ENCODE assay signal across 14 mouse cellular contexts in genomic region chr9:51735180-51736034, GRCm38 (mm10). TPM values are rescaled to one million over a fixed set of nuclear protein-coding genes. Genes with fewer than 3 reads are reported as not detected.
DNase-seq lines count a peak whose midpoint lies in the region; ATAC-seq and TF ChIP-seq lines count a peak whose summit lies in the region.
"Had no signal": no experiment of that assay in that cellular context is flagged by ENCODE, and none has a peak within 500 bp of the region (broad histone marks: within the 10 kb centered on the region; RNA-seq: fewer than 3 reads in every experiment).

No protein-coding gene starts in this region.

- H3K79me2 ChIP-seq in liver, adult 2 months (ENCODE audit: control insufficient read depth, insufficient read depth, low read length) = no peaks in the 10 kb centered on the region

- no peak overlapping the region for H3K4me2 ChIP-seq in lung, postnatal 0 days (replicated peaks; ENCODE audit: low read depth, low read length)
- H3K4me2 ChIP-seq in forebrain, postnatal 0 days (ENCODE audit: low read depth) = no peak overlapping the region
- H3K4me2 ChIP-seq in neural tube, embryonic 12.5 days (replicated peaks) = no peak overlapping the region
- H3K4me2 ChIP-seq: heart, embryonic 13.5 days; limb, embryonic 13.5 days had no signal

- H3K36me3 ChIP-seq in lung, postnatal 0 days (ENCODE audit: insufficient read depth, low read length) = no peaks in the 10 kb centered on the region
- H3K36me3 ChIP-seq in forebrain, postnatal 0 days (ENCODE audit: insufficient read depth) = no peaks in the 10 kb centered on the region
- H3K36me3 ChIP-seq in liver, adult 2 months (ENCODE audit: control insufficient read depth, insufficient read depth, low read length) = no peaks in the 10 kb centered on the region
- H3K36me3 ChIP-seq in neural tube, embryonic 12.5 days = no peaks in the 10 kb centered on the region
- H3K36me3 ChIP-seq: heart, embryonic 13.5 days; limb, embryonic 13.5 days had no signal

- no peaks in the 10 kb centered on the region for H3K9me3 ChIP-seq in lung, postnatal 0 days (ENCODE audit: low read length)
- H3K9me3 ChIP-seq in forebrain, postnatal 0 days (ENCODE audit: low read length) = no peaks in the 10 kb centered on the region
- no peaks in the 10 kb centered on the region for H3K9me3 ChIP-seq in neural tube, embryonic 12.5 days
- H3K9me3 ChIP-seq: heart, embryonic 13.5 days; limb, embryonic 13.5 days had no signal

- no peak overlapping the region for H3K9ac ChIP-seq in lung, postnatal 0 days (replicated peaks; ENCODE audit: low read depth)
- H3K9ac ChIP-seq in forebrain, postnatal 0 days = no peak overlapping the region
- H3K9ac ChIP-seq in liver, adult 2 months (ENCODE audit: low read depth, low read length) = no peak overlapping the region; the same call in 1 of the 2 replicates
- H3K9ac ChIP-seq in neural tube, embryonic 12.5 days = no peak overlapping the region
- H3K9ac ChIP-seq: heart, embryonic 13.5 days; limb, embryonic 13.5 days had no signal

- no peak overlapping the region for H3K27ac ChIP-seq in lung, postnatal 0 days (ENCODE audit: low read length)
- H3K27ac ChIP-seq in forebrain, postnatal 0 days (ENCODE audit: low read depth, low read length) = peak overlapping the region; percentile 15
- H3K27ac ChIP-seq in liver, adult 2 months (replicated peaks; ENCODE audit: insufficient read depth, low read depth, low read length) = peak overlapping the region; percentile 96
- no peak overlapping the region for H3K27ac ChIP-seq in neural tube, embryonic 12.5 days
- H3K27ac ChIP-seq in gastrocnemius, adult 2 months = no peak overlapping the region
- H3K27ac ChIP-seq: heart, embryonic 13.5 days; kidney, postnatal 0 days; limb, embryonic 13.5 days had no signal

- no peak for ATAC-seq in lung, postnatal 0 days
- ATAC-seq in forebrain, postnatal 0 days = peak; percentile 47; the same call in 1 of the 2 replicates
- ATAC-seq in neural tube, embryonic 12.5 days (ENCODE audit: low FRiP score, low read depth) = peak; percentile 66
- ATAC-seq in granulocyte monocyte progenitor cell, adult 5-6 weeks (replicated peaks; ENCODE audit: poor library complexity, severe bottlenecking) = no peak
- ATAC-seq: activated CD4-positive, CD25-positive, alpha-beta regulatory T cell, adult 4 months had no signal

- intact Hi-C loops in gastrocnemius, adult 2 months (cut with DNase I) = no loop called here

- TF ChIP-seq POLR2A in liver, adult 2 months (IDR thresholded peaks at IDR 0.05; ENCODE audit: extremely low read depth, insufficient read depth, low read length) = no peak

- TF ChIP-seq CTCF in lung, postnatal 0 days (IDR thresholded peaks at IDR 0.05) = no peak
- TF ChIP-seq CTCF in forebrain, postnatal 0 days (IDR thresholded peaks at IDR 0.05; ENCODE audit: low read depth) = no peak
- no peak for TF ChIP-seq CTCF in liver, adult 2 months (IDR thresholded peaks at IDR 0.05; ENCODE audit: low read depth, low read length)
- TF ChIP-seq CTCF in gastrocnemius, adult 2 months (IDR thresholded peaks at IDR 0.05) = no peak

- H3K4me1 ChIP-seq in lung, postnatal 0 days (ENCODE audit: insufficient read depth, low read depth, low read length) = no peaks in the 10 kb centered on the region
- H3K4me1 ChIP-seq in forebrain, postnatal 0 days (ENCODE audit: insufficient read depth) = peaks cover 12% of the 10 kb centered on the region
- peaks cover 6% of the 10 kb centered on the region for H3K4me1 ChIP-seq in liver, adult 2 months (ENCODE audit: control insufficient read depth, insufficient read depth, low read length)
- peaks cover 13% of the 10 kb centered on the region for H3K4me1 ChIP-seq in neural tube, embryonic 12.5 days
- H3K4me1 ChIP-seq: heart, embryonic 13.5 days had no signal

- WGBS in lung, postnatal 0 days = 26% methylated on average over 9 of the region's 9 CpGs
- WGBS in forebrain, postnatal 0 days = 26% methylated on average over 9 of the region's 9 CpGs
- 18% methylated on average over 9 of the region's 9 CpGs for WGBS in liver, adult 2 months
- 34% methylated on average over 9 of the region's 9 CpGs for WGBS in neural tube, embryonic 12.5 days

- no peaks in the 10 kb centered on the region for H3K27me3 ChIP-seq in lung, postnatal 0 days (replicated peaks; ENCODE audit: insufficient read depth, low read length)
- no peaks in the 10 kb centered on the region for H3K27me3 ChIP-seq in forebrain, postnatal 0 days (ENCODE audit: insufficient read depth, low read length)
- H3K27me3 ChIP-seq in liver, adult 2 months (ENCODE audit: control insufficient read depth, insufficient read depth, low read length) = peaks cover 23% of the 10 kb centered on the region; the same call in 1 of the 2 replicates
- no peaks in the 10 kb centered on the region for H3K27me3 ChIP-seq in neural tube, embryonic 12.5 days (replicated peaks)
- H3K27me3 ChIP-seq: heart, embryonic 13.5 days; limb, embryonic 13.5 days had no signal

- peak; percentile 6 for DNase-seq in lung, postnatal 0 days (ENCODE audit: low spot score)
- no peak for DNase-seq in lung, adult 18-20 months
- peak; percentile 18 for DNase-seq in forebrain, postnatal 0 days
- DNase-seq in liver, adult 2 months (ENCODE audit: extremely low read depth, low read depth, low spot score) = peak; percentile 94
- DNase-seq in frontal cortex, postnatal 10 days (ENCODE audit: low spot score in 2 of 2) = no peak
- no peak for DNase-seq in gastrocnemius, adult 2 months
- DNase-seq: cerebellum, adult 8-10 months had no signal

- no peak overlapping the region for H3K4me3 ChIP-seq in lung, postnatal 0 days (ENCODE audit: low read depth, low read length)
- H3K4me3 ChIP-seq in forebrain, postnatal 0 days (ENCODE audit: low read depth, low read length) = no peak overlapping the region
- no peak overlapping the region for H3K4me3 ChIP-seq in liver, adult 2 months (ENCODE audit: insufficient read depth, low read depth, low read length)
- no peak overlapping the region for H3K4me3 ChIP-seq in neural tube, embryonic 12.5 days
- no peak overlapping the region for H3K4me3 ChIP-seq in gastrocnemius, adult 2 months
- H3K4me3 ChIP-seq: erythroblast, embryonic 14.5 days; heart, embryonic 13.5 days; limb, embryonic 13.5 days had no signal

- no peak for TF ChIP-seq EP300 in lung, postnatal 0 days (IDR thresholded peaks at IDR 0.05)

RNA-seq across cellular contexts. Expression of gene Arhgap20, which starts 29.7 kb away (rescaled TPM):
- 7.5 and 9.3 TPM in 2 replicates for polyA plus RNA-seq in lung, postnatal 0 days (2015; fragmentation: Nextera tagmentation; extraction: Ambion mirVana)
- total RNA-seq in forebrain, postnatal 0 days (2014; rRNA removed) = 40.1 and 41.1 TPM in 2 replicates
- polyA plus RNA-seq in forebrain, postnatal 0 days (2015; fragmentation: Nextera tagmentation; extraction: Ambion mirVana) = 15.3 and 22.8 TPM in 2 replicates
- under 0.01 and 0.09 TPM in 2 replicates for total RNA-seq in liver, adult 2 months (2014; rRNA removed)
- 0.01 TPM in 1 of 2 replicates, not detected in the other for polyA plus RNA-seq in liver, adult 2 months (2012; rRNA removed)
- polyA plus RNA-seq in neural tube, embryonic 12.5 days (2016; fragmentation: Nextera tagmentation; extraction: Ambion mirVana) = 18.7 and 19.0 TPM in 2 replicates
- not detected in 2 replicates for total RNA-seq in granulocyte monocyte progenitor cell, adult 5-6 weeks (2014; fragmentation: Nextera tagmentation)
- total RNA-seq in granulocyte monocyte progenitor cell, adult 5-6 weeks (2017) = not detected in 2 replicates
- total RNA-seq in gastrocnemius, adult 2 months (2021) = 10 to 100 TPM; 26.5 to 40.1 TPM
- polyA plus RNA-seq: erythroblast, embryonic 14.5 days had no signal

Comparison
In these comparisons a context has a peak if more than half of its experiments do, and no peak if none do; other contexts are left out.
1. DNase-seq: peak in lung, postnatal 0 days (single experiment), forebrain, postnatal 0 days (single experiment) and liver, adult 2 months (single experiment); none in lung, adult 18-20 months (0 of 2), frontal cortex, postnatal 10 days (0 of 2) and gastrocnemius, adult 2 months (single experiment).
2. ATAC-seq: peak in forebrain, postnatal 0 days (single experiment) and neural tube, embryonic 12.5 days (single experiment); none in lung, postnatal 0 days (single experiment) and granulocyte monocyte progenitor cell, adult 5-6 weeks (single experiment).
3. H3K27ac ChIP-seq: peak in forebrain, postnatal 0 days (single experiment) and liver, adult 2 months (single experiment); none in lung, postnatal 0 days (single experiment), neural tube, embryonic 12.5 days (single experiment) and gastrocnemius, adult 2 months (single experiment).
4. RNA of gene Arhgap20, which starts 29.7 kb away (total RNA-seq): 40.1 to 41.1 TPM in forebrain, postnatal 0 days and 26.5 to 40.1 TPM in gastrocnemius, adult 2 months; under 0.01 to 0.09 TPM in liver, adult 2 months and not detected in granulocyte monocyte progenitor cell, adult 5-6 weeks; every median in the first group is over 10 times any median in the second.